Mouse (Mus musculus): ENCODE measurements at regions not wholly inside any gene's neighbourhood (a gene's known extent, or its start where the extent isn't known, plus 50 kb on each side); places are given as distances from the start of the nearest gene placed in this dataset.

- no peak for ATAC-seq
These were observed 54.8 kb upstream of the Bach2 start for GRCm38 (mm10) chr4:32183791-32184190.

- no peak for ATAC-seq
These were observed 52.6 kb upstream of the Bach2 start for GRCm38 (mm10) chr4:32185986-32186385.

- no peak for ATAC-seq
These were observed 51.5 kb upstream of the Bach2 start for GRCm38 (mm10) chr4:32187154-32187553.

- ATAC-seq, result no peak
These were observed 50.5 kb upstream of the Bach2 start for GRCm38 (mm10) chr4:32188076-32188475.

- no peak for ATAC-seq
These were observed 49.7 kb upstream of the Bach2 start for GRCm38 (mm10) chr4:32188752-32189415.

All from activated CD4-positive, CD25-positive, alpha-beta regulatory T cell, adult 4 months (primary cell).